Mouse (Mus musculus) midbrain, embryonic 16.5 days (tissue): ENCODE data around the gene Spaca5. TPM values are rescaled to one million over a fixed set of nuclear protein-coding genes. Genes with fewer than 3 reads are reported as not detected.
A peak's percentile ranks its signal among the peaks of the same experiment; 100 is the strongest.

ENCODE experiments used
- ATAC-seq: fragments of 200-750 bp; cut with Nextera tagmentation; 2 replicates; pipeline ENCODE4 v1.8.0; 2017; ENCODE audit warnings: moderate TSS enrichment
- H3K27ac ChIP-seq: fragments of 300-500 bp; sonication (generic); 2 replicates; pipeline ENCODE4 v1.5.1; 2014; ENCODE audit warnings: mild to moderate bottlenecking, low read length, mixed read lengths
- H3K27me3 ChIP-seq: fragments of 300-500 bp; sonication (generic); 2 replicates; pipeline ENCODE4 v1.6.1; 2014; ENCODE audit warnings: low read depth, low read length, mixed read lengths; ENCODE audit not compliant: control insufficient read depth, insufficient read depth
- H3K36me3 ChIP-seq: fragments of 300-500 bp; sonication (generic); 2 replicates; pipeline ENCODE4 v1.6.1; 2014; ENCODE audit warnings: mild to moderate bottlenecking, low read length, moderate library complexity, mixed read lengths; ENCODE audit not compliant: control insufficient read depth, insufficient read depth
- H3K4me1 ChIP-seq: fragments of 300-500 bp; sonication (generic); 2 replicates; pipeline ENCODE4 v1.6.1; 2014; ENCODE audit warnings: mild to moderate bottlenecking, low read length, mixed read lengths; ENCODE audit not compliant: control insufficient read depth, insufficient read depth
- H3K4me2 ChIP-seq: fragments of 300-500 bp; sonication (generic); 2 replicates; pipeline ENCODE4 v1.6.1; 2014; ENCODE audit warnings: mild to moderate bottlenecking, low read length, mixed read lengths
- H3K4me3 ChIP-seq: fragments of 300-500 bp; sonication (generic); 2 replicates; pipeline ENCODE4 v1.5.1; 2014; ENCODE audit warnings: low read depth, mild to moderate bottlenecking, low read length, moderate library complexity, mixed read lengths
- H3K9ac ChIP-seq: fragments of 300-500 bp; sonication (generic); 2 replicates; pipeline ENCODE4 v1.6.1; 2014; ENCODE audit warnings: low read depth, low read length, mixed read lengths
- H3K9me3 ChIP-seq: fragments of 300-500 bp; sonication (generic); replicated peaks from 2 replicates; pipeline ENCODE4 v1.6.1; 2014; ENCODE audit warnings: mild to moderate bottlenecking, low read length, mixed read lengths; ENCODE audit not compliant: control insufficient read depth, poor library complexity, severe bottlenecking
- WGBS: fragments of 180-500 bp; shearing (Covaris S2); extraction: QIAGEN DNeasy Blood & Tissue Kit; methylation state at CpG from one replicate; pipeline ENCODE4 v1.1.7; 2014; 5-methylcytosine and 5-hydroxymethylcytosine counted together
- polyA plus RNA-seq: library from polyadenylated mRNA; unstranded; fragments of >200 nt; fragmentation: Nextera tagmentation; extraction: Ambion mirVana; gene quantifications from 2 replicates; pipeline ENCODE4 v1.2.1, GENCODE M21; 2015

The Spaca5 gene
- polyA plus RNA-seq, result not detected in 2 replicates

DNA sequence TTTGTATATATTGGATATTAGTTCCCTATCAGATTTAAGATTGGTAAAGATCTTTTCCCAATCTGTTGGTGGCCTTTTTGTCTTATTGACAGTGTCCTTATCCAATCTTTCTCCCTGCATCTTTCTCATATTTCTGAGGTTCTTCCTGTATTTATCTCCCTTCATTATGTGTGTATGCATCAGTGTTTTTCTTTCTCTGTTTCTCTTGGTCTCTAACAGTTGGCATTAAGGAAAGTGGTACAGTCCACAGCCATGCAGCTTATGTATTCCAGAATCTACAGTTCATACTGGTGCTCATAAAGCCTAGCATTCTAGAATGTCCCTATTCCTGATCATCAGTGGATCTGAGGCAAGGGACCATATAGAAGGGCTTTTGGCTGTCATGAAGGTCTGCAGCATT, at the start of gene Spaca5:
Spaca5 (plus strand) TSS at position 301 of the 400 bp plus-strand sequence.
- Histone ChIP-seq H3K9ac (no peak within 1 kb of the TSS), H3K27ac (no peak within 1 kb of the TSS), H3K4me1 (no peaks in the 10 kb centered on the region), H3K4me3 (no peak within 1 kb of the TSS), H3K9me3 (no peaks in the 10 kb centered on the region), H3K4me2 (no peak within 1 kb of the TSS), H3K27me3 (no peaks in the 10 kb centered on the region), H3K36me3 (no peaks in the 10 kb centered on the region)
- ATAC-seq, result no peak

DNA sequence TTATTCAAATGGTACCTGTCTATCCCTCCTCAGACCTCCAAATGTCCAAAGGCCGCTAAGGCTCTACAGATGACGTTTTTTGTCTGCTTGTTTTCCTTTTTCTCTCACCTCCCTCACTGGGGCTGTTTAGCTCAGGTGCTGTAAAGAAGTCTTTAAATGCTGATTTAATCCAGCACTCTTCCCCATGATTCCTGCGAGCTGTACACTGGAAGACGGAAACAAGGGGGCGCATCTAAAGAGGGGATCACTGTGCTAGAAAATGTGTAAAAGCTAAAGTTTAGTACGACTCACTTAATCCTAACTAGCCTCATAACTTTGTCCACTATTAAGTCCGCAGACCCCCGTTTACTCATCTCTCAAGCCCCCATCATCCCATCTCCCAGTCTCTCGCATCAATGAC, 6.7 kb upstream of the Spaca5 start:
- no peak; the same call in none of the 2 replicates for ATAC-seq

GRCm38 (mm10) chrX:21061866-21062543, 6.2 kb upstream of the Spaca5 start, which contains the start of gene Zfp182:
Zfp182 (minus strand) TSS chrX:21062316.
- Histone ChIP-seq H3K27me3 (no peaks in the 10 kb centered on the region), H3K9me3 (no peaks in the 10 kb centered on the region)
- ATAC-seq, result peak; percentile 99

More for the DNA sequence above, 6.7 kb upstream of the Spaca5 start:
- peak overlapping the region; percentile 60 for H3K4me2 ChIP-seq
- no peaks in the 10 kb centered on the region for H3K9me3 ChIP-seq
- peak overlapping the region; percentile 50 for H3K27ac ChIP-seq
- peak overlapping the region; percentile 50 for H3K4me3 ChIP-seq
- WGBS, result 25% methylated on average over 9 of the region's 9 CpGs
- no peaks in the 10 kb centered on the region for H3K27me3 ChIP-seq
- H3K4me1 ChIP-seq, result no peaks in the 10 kb centered on the region
- peak overlapping the region; percentile 69 for H3K9ac ChIP-seq
- H3K36me3 ChIP-seq, result no peaks in the 10 kb centered on the region

DNA sequence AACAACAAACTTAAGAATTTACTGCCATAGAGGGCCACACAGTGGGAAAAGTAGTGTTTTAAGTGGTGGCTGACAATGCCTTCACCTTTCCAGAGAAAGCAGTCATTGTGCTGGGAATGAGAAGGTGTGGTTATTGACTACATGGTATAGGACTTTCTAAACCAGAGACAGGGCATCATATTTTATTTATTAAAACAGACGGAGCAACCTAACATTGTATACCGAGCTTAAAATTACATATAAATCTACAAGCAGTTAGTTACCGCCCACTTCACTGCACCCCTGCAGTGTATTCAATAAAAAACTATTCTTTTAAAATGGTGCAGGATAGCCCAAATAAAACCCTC, 5.7 kb upstream of the Spaca5 start:
- H3K27ac ChIP-seq, result peak overlapping the region; percentile 69
- ATAC-seq, result peak; percentile 50; the same call in 1 of the 2 replicates
- H3K36me3 ChIP-seq, result no peaks in the 10 kb centered on the region
- H3K4me1 ChIP-seq, result no peaks in the 10 kb centered on the region
- H3K27me3 ChIP-seq, result no peaks in the 10 kb centered on the region
- peak overlapping the region; percentile 56 for H3K4me2 ChIP-seq
- peak overlapping the region; percentile 50; the same call in 1 of the 2 replicates for H3K4me3 ChIP-seq
- peak overlapping the region; percentile 54; the same call in 1 of the 2 replicates for H3K9ac ChIP-seq
- 68% methylated on average over 3 of the region's 3 CpGs for WGBS
- no peaks in the 10 kb centered on the region for H3K9me3 ChIP-seq

More at GRCm38 (mm10) chrX:21061866-21062543, 6.2 kb upstream of the Spaca5 start, which contains the start of gene Zfp182:
- peak within 1 kb of the TSS; percentile 50 for H3K4me3 ChIP-seq
- peak within 1 kb of the TSS; percentile 69 for H3K9ac ChIP-seq
- peak within 1 kb of the TSS; percentile 69 for H3K27ac ChIP-seq
- WGBS, result 17% methylated on average over 25 of the region's 25 CpGs
- H3K4me1 ChIP-seq, result no peaks in the 10 kb centered on the region
- no peaks in the 10 kb centered on the region for H3K36me3 ChIP-seq
- peak within 1 kb of the TSS; percentile 60 for H3K4me2 ChIP-seq

GRCm38 (mm10) chrX:21088645-21088982, 20.4 kb downstream of the Spaca5 start:
- Histone ChIP-seq H3K4me1 (no peaks in the 10 kb centered on the region), H3K27ac (peak overlapping the region; percentile 91), H3K36me3 (peaks cover 2% of the 10 kb centered on the region), H3K4me2 (peak overlapping the region; percentile 61), H3K27me3 (no peaks in the 10 kb centered on the region), H3K4me3 (peak overlapping the region; percentile 47), H3K9ac (peak overlapping the region; percentile 61; the same call in 1 of the 2 replicates), H3K9me3 (no peaks in the 10 kb centered on the region)
- ATAC-seq, result peak; percentile 72
- WGBS, result 27% methylated on average over 6 of the region's 6 CpGs

GRCm38 (mm10) chrX:21088983-21089866, 21.0 kb downstream of the Spaca5 start, which contains the start of gene Zfp300:
Zfp300 (minus strand) TSS chrX:21089527.
- Histone ChIP-seq H3K9ac (peak within 1 kb of the TSS; percentile 61), H3K4me3 (peak within 1 kb of the TSS; percentile 47), H3K4me1 (no peaks in the 10 kb centered on the region), H3K27me3 (no peaks in the 10 kb centered on the region), H3K36me3 (no peaks in the 10 kb centered on the region), H3K9me3 (no peaks in the 10 kb centered on the region), H3K27ac (peak within 1 kb of the TSS; percentile 91), H3K4me2 (peak within 1 kb of the TSS; percentile 61)
- WGBS, result 21% methylated on average over 27 of the region's 27 CpGs
- peak; percentile 97 for ATAC-seq

DNA sequence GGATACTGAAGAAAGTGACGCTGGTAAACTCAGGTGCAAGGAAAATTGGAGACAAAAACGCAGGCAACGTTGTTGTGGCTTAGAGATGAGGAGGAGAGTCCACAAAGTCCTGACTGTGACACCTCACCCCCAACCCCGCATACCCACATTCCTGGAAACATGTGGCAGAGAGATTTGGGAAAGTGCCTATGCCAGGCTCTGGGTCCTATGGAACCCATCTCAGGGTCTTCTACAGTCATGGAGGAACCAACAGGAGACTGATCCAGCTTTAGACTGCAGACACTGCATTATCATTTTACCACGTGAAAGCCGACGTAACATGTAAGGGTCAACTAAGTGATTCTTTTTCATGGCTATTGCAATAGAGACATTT, 21.6 kb downstream of the Spaca5 start:
- Histone ChIP-seq H3K4me1 (no peaks in the 10 kb centered on the region), H3K27me3 (no peaks in the 10 kb centered on the region), H3K4me3 (peak overlapping the region; percentile 47), H3K27ac (peak overlapping the region; percentile 91), H3K9me3 (no peaks in the 10 kb centered on the region), H3K36me3 (no peaks in the 10 kb centered on the region), H3K4me2 (peak overlapping the region; percentile 61), H3K9ac (peak overlapping the region; percentile 61; the same call in 1 of the 2 replicates)
- ATAC-seq, result peak; percentile 66
- 54% methylated on average over 7 of the region's 7 CpGs for WGBS

GRCm38 (mm10) chrX:21115520-21115919, 47.3 kb downstream of the Spaca5 start, which contains the start of gene Ssxa1:
Ssxa1 (plus strand) TSS chrX:21115820.
- Histone ChIP-seq H3K36me3 (no peaks in the 10 kb centered on the region), H3K9me3 (no peaks in the 10 kb centered on the region), H3K27me3 (no peaks in the 10 kb centered on the region), H3K27ac (no peak within 1 kb of the TSS), H3K9ac (no peak within 1 kb of the TSS), H3K4me2 (no peak within 1 kb of the TSS), H3K4me3 (no peak within 1 kb of the TSS), H3K4me1 (no peaks in the 10 kb centered on the region)
- 88% methylated on average over 4 of the region's 4 CpGs for WGBS
- ATAC-seq, result no peak
